ENCODE assay signal across 8 mouse cellular contexts in genomic region chr12:3843371-3843861, GRCm38 (mm10). TPM values are rescaled to one million over a fixed set of nuclear protein-coding genes. Genes with fewer than 3 reads are reported as not detected.
A peak's percentile ranks its signal among the peaks of the same experiment; 100 is the strongest.
DNase-seq lines count a peak whose midpoint lies in the region; ATAC-seq and TF ChIP-seq lines count a peak whose summit lies in the region.

No protein-coding gene starts in this region.

- no peaks in the 10 kb centered on the region for H3K9me3 ChIP-seq in kidney, embryonic 14.5 days (ENCODE audit: control insufficient read depth, low read length)
- no peaks in the 10 kb centered on the region for H3K9me3 ChIP-seq in forebrain, embryonic 10.5 days
- no peaks in the 10 kb centered on the region for H3K9me3 ChIP-seq in hindbrain, embryonic 14.5 days (ENCODE audit: control insufficient read depth, low read length)
- H3K9me3 ChIP-seq in midbrain, postnatal 0 days (ENCODE audit: low read length), result no peaks in the 10 kb centered on the region

- peak overlapping the region; percentile 57 for H3K27ac ChIP-seq in kidney, embryonic 14.5 days (ENCODE audit: low read depth, low read length)
- peak overlapping the region; percentile 60 for H3K27ac ChIP-seq in forebrain, embryonic 10.5 days
- peak overlapping the region; percentile 47; the same call in 1 of the 2 replicates for H3K27ac ChIP-seq in hindbrain, embryonic 14.5 days
- H3K27ac ChIP-seq in midbrain, postnatal 0 days (ENCODE audit: low read depth, low read length), result peak overlapping the region; percentile 4

- peaks cover 17% of the 10 kb centered on the region for H3K4me1 ChIP-seq in kidney, embryonic 14.5 days (ENCODE audit: control insufficient read depth, insufficient read depth, low read length)
- H3K4me1 ChIP-seq in forebrain, embryonic 10.5 days, result peaks cover 24% of the 10 kb centered on the region
- peaks cover 17% of the 10 kb centered on the region for H3K4me1 ChIP-seq in hindbrain, embryonic 14.5 days (replicated peaks; ENCODE audit: control insufficient read depth, insufficient read depth, low read length)
- peaks cover 10% of the 10 kb centered on the region; the same call in 1 of the 2 replicates for H3K4me1 ChIP-seq in midbrain, postnatal 0 days (ENCODE audit: insufficient read depth, low read length)

- no peak overlapping the region for H3K4me2 ChIP-seq in kidney, embryonic 14.5 days (replicated peaks; ENCODE audit: low read depth, low read length)
- no peak overlapping the region for H3K4me2 ChIP-seq in hindbrain, embryonic 14.5 days (replicated peaks)
- H3K4me2 ChIP-seq in midbrain, postnatal 0 days (ENCODE audit: low read depth, low read length, poor library complexity, severe bottlenecking), result no peak overlapping the region

- no peak for DNase-seq in kidney, adult 8-10 months
- DNase-seq in forebrain, embryonic 10.5 days (ENCODE audit: extremely low spot score, low spot score), result peak; percentile 49
- no peak for DNase-seq in hindbrain, embryonic 14.5 days (ENCODE audit: low spot score)
- DNase-seq in midbrain, postnatal 0 days (ENCODE audit: low spot score), result peak; percentile 34
- no peak for DNase-seq in testis, postnatal 14 days (ENCODE audit: low spot score)
- DNase-seq in adrenal gland, postnatal 25 days, result no peak
- no peak for DNase-seq in adrenal gland, postnatal 10 days

- H3K27me3 ChIP-seq in kidney, embryonic 14.5 days (ENCODE audit: control insufficient read depth, insufficient read depth, low read length), result no peaks in the 10 kb centered on the region
- peaks cover 31% of the 10 kb centered on the region for H3K27me3 ChIP-seq in forebrain, embryonic 10.5 days (ENCODE audit: poor library complexity, severe bottlenecking)
- no peaks in the 10 kb centered on the region for H3K27me3 ChIP-seq in hindbrain, embryonic 14.5 days (ENCODE audit: control insufficient read depth, insufficient read depth, low read length)
- H3K27me3 ChIP-seq in midbrain, postnatal 0 days (ENCODE audit: insufficient read depth, low read length), result no peaks in the 10 kb centered on the region

- peak; percentile 87 for ATAC-seq in kidney, embryonic 14.5 days (ENCODE audit: low FRiP score, low TSS enrichment)
- ATAC-seq in hindbrain, embryonic 14.5 days (ENCODE audit: low FRiP score), result peak; percentile 38; the same call in 1 of the 2 replicates
- peak; percentile 28; the same call in 1 of the 2 replicates for ATAC-seq in midbrain, postnatal 0 days (ENCODE audit: low FRiP score)

- 0 out of 2 replicates have a peak overlapping the region, but pooled peaks have one; percentile 4 for H3K9ac ChIP-seq in kidney, embryonic 14.5 days (ENCODE audit: low read depth, low read length)
- H3K9ac ChIP-seq in hindbrain, embryonic 14.5 days, result no peak overlapping the region
- H3K9ac ChIP-seq in midbrain, postnatal 0 days (replicated peaks; ENCODE audit: low read length, poor library complexity, severe bottlenecking), result no peak overlapping the region

- TF ChIP-seq CTCF in midbrain, postnatal 0 days (IDR thresholded peaks at IDR 0.05), result peak; percentile 18; the same call in 1 of the 2 replicates

- H3K36me3 ChIP-seq in kidney, embryonic 14.5 days (ENCODE audit: control insufficient read depth, insufficient read depth, low read length), result peaks cover 59% of the 10 kb centered on the region
- peaks cover 24% of the 10 kb centered on the region for H3K36me3 ChIP-seq in forebrain, embryonic 10.5 days (replicated peaks)
- peaks cover 26% of the 10 kb centered on the region for H3K36me3 ChIP-seq in hindbrain, embryonic 14.5 days (replicated peaks; ENCODE audit: control insufficient read depth, insufficient read depth)
- H3K36me3 ChIP-seq in midbrain, postnatal 0 days (ENCODE audit: insufficient read depth, low read length), result peaks cover 22% of the 10 kb centered on the region

- H3K4me3 ChIP-seq in kidney, embryonic 14.5 days (ENCODE audit: low read length), result no peak overlapping the region
- no peak overlapping the region for H3K4me3 ChIP-seq in forebrain, embryonic 10.5 days
- H3K4me3 ChIP-seq in hindbrain, embryonic 14.5 days (replicated peaks; ENCODE audit: low read length), result no peak overlapping the region
- H3K4me3 ChIP-seq in midbrain, postnatal 0 days (ENCODE audit: low read depth, low read length), result no peak overlapping the region

- 5% methylated on average over 7 of the region's 7 CpGs for WGBS in kidney, embryonic 14.5 days
- WGBS in forebrain, embryonic 10.5 days, result 26% methylated on average over 7 of the region's 7 CpGs
- 11% methylated on average over 7 of the region's 7 CpGs for WGBS in hindbrain, embryonic 14.5 days
- WGBS in midbrain, postnatal 0 days, result 4% methylated on average over 7 of the region's 7 CpGs

RNA-seq across cellular contexts. Expression of gene Dnmt3a, which starts 37.6 kb away (rescaled TPM):
- polyA plus RNA-seq in kidney, embryonic 14.5 days (2014; fragmentation: Nextera tagmentation; extraction: Ambion mirVana), result 59.9 and 87.9 TPM in 2 replicates
- polyA plus RNA-seq in forebrain, embryonic 10.5 days (2016; fragmentation: Nextera tagmentation; extraction: Ambion mirVana), result 117 and 119 TPM in 2 replicates
- 61.9 and 62.1 TPM in 2 replicates for polyA plus RNA-seq in hindbrain, embryonic 14.5 days (2014; fragmentation: Nextera tagmentation; extraction: Ambion mirVana)
- total RNA-seq in midbrain, postnatal 0 days (2014; rRNA removed), result 88.5 and 101 TPM in 2 replicates
- 106 and 130 TPM in 2 replicates for polyA plus RNA-seq in midbrain, postnatal 0 days (2015; fragmentation: Nextera tagmentation; extraction: Ambion mirVana)
- 62.9 and 86.0 TPM in 2 replicates for total RNA-seq in adrenal gland, postnatal 25 days (2021)
- total RNA-seq in adrenal gland, postnatal 10 days (2021), result 100 to 1,000 TPM in 1 of 2 experiments, 10 to 100 TPM in 1; 98.7 to 133 TPM

Comparison
In these comparisons a context has a peak if more than half of its experiments do, and no peak if none do; other contexts are left out.
1. ATAC-seq: peak in every context shown above with its lines; median percentile 87 in kidney, embryonic 14.5 days; 38 in hindbrain, embryonic 14.5 days; 28 in midbrain, postnatal 0 days.
2. H3K27ac ChIP-seq: peak in every context shown above with its lines; median percentile 60 in forebrain, embryonic 10.5 days; 57 in kidney, embryonic 14.5 days; 47 in hindbrain, embryonic 14.5 days; 4 in midbrain, postnatal 0 days.
3. DNase-seq: peak in forebrain, embryonic 10.5 days (single experiment) and midbrain, postnatal 0 days (single experiment); none in kidney, adult 8-10 months (0 of 2), hindbrain, embryonic 14.5 days (single experiment), testis, postnatal 14 days (single experiment), adrenal gland, postnatal 25 days (single experiment) and adrenal gland, postnatal 10 days (single experiment).